Mouse (Mus musculus): ENCODE measurements around the gene Akr7a5. TPM values are rescaled to one million over a fixed set of nuclear protein-coding genes. Genes with fewer than 3 reads are reported as not detected.

Gene Akr7a5
- total and polyA plus RNA-seq, 3 experiments = 39.4 to 43.2 TPM; not detected in 1

DNA sequence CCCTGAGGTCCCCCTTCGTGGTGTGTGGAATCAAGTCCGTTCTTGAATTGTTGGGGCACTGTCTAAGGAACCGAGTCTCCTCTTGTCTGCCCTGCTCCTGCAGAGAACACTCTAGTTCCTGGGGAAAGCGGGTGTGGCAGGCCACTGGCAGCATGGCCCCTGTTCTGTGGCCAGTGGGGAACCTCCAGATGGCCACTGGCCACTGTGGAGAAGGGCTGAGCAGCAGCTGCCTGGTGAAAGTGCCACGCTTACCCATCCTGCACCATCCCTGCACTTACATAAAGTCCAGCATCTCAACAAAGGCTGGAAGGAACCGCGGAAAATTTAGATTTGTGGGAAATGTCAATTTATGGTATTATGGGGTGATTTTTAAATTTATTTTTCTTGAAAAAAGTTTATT lies 34.1 kb upstream of the Akr7a5 start:
- Histone ChIP-seq H3K79me2 (ENCODE audit: control insufficient read depth, insufficient read depth, low read length, poor library complexity) (no peaks in the 10 kb centered on the region), H3K9me3 (replicated peaks; ENCODE audit: insufficient read depth, low read length) (no peaks in the 10 kb centered on the region), H3K4me1 (ENCODE audit: control insufficient read depth in 1 of 2, insufficient read depth in 2 of 2, low read length in 2 of 2) (no peaks in the 10 kb centered on the region), H3K4me3 (ENCODE audit: control insufficient read depth in 1 of 2, insufficient read depth in 1 of 2, low read depth in 2 of 2, low read length in 2 of 2) (no peak overlapping the region), H3K9ac (ENCODE audit: control insufficient read depth, low read depth, low read length, poor library complexity, severe bottlenecking) (no peak overlapping the region), H3K27me3 (ENCODE audit: control insufficient read depth in 1 of 2, insufficient read depth in 2 of 2, low read length in 2 of 2) (no peaks in the 10 kb centered on the region), H3K27ac (ENCODE audit: control insufficient read depth, low read depth, low read length) (no peak overlapping the region), H3K36me3 (ENCODE audit: control insufficient read depth in 1 of 2, insufficient read depth in 2 of 2, low read length in 2 of 2) (peaks cover 0 to 5% of the 10 kb centered on the region in 2 experiments; a peak in 2 of 4 replicates)
- TF ChIP-seq ZMIZ1 (IDR thresholded peaks at IDR 0.05; ENCODE audit: low read depth, low read length) (no peak), MAFK (IDR thresholded peaks at IDR 0.05; ENCODE audit: borderline replicate concordance, low read depth, low read length) (no peak), CTCF (IDR thresholded peaks at IDR 0.05 in 2 of 3, conservative IDR thresholded peaks at IDR 0.05 in 1 of 3; ENCODE audit: control insufficient read depth in 1 of 3, insufficient read depth in 1 of 3, low read depth in 2 of 3, low read length in 3 of 3, poor library complexity in 1 of 3, severe bottlenecking in 1 of 3) (no peak), E2F4 (IDR thresholded peaks at IDR 0.05; ENCODE audit: borderline replicate concordance, low read depth, low read length) (no peak), TBP (IDR thresholded peaks at IDR 0.05; ENCODE audit: low read depth, low read length) (no peak), ZKSCAN1 (IDR thresholded peaks at IDR 0.05; ENCODE audit: low read depth, low read length) (no peak), USF1 (IDR thresholded peaks at IDR 0.05; ENCODE audit: low read depth, low read length) (no peak), TCF12 (IDR thresholded peaks at IDR 0.05; ENCODE audit: low read depth, low read length) (no peak), NELFE (IDR thresholded peaks at IDR 0.05; ENCODE audit: low read depth, low read length) (no peak), ELF1 (IDR thresholded peaks at IDR 0.05; ENCODE audit: low read depth, low read length) (no peak), MYB (IDR thresholded peaks at IDR 0.05; ENCODE audit: low read depth, low read length) (no peak), NRF1 (IDR thresholded peaks at IDR 0.05; ENCODE audit: insufficient read depth, low read depth, low read length, poor library complexity, severe bottlenecking) (no peak), RAD21 (IDR thresholded peaks at IDR 0.05; ENCODE audit: low read depth, low read length) (no peak), GABPA (IDR thresholded peaks at IDR 0.05; ENCODE audit: low read depth, low read length) (no peak), EP300 (IDR thresholded peaks at IDR 0.05; ENCODE audit: low read depth in 1 of 2, low read length in 2 of 2) (no peak), SIN3A (IDR thresholded peaks at IDR 0.05; ENCODE audit: low read length) (no peak), CHD1 (IDR thresholded peaks at IDR 0.05; ENCODE audit: low read depth, low read length) (no peak), MAZ (IDR thresholded peaks at IDR 0.05; ENCODE audit: low read depth, low read length) (no peak), MYC (IDR thresholded peaks at IDR 0.05; ENCODE audit: low read depth, low read length) (no peak), UBTF (IDR thresholded peaks at IDR 0.05; ENCODE audit: borderline replicate concordance, insufficient read depth, low read depth, low read length) (no peak)
- DNase-seq (ENCODE audit: low read depth, low spot score) = no peak

- H3K4me3 ChIP-seq (ENCODE audit: control insufficient read depth in 1 of 2, insufficient read depth in 1 of 2, low read depth in 2 of 2, low read length in 2 of 2) = no peak overlapping the region
- no peaks in the 10 kb centered on the region for H3K9me3 ChIP-seq (replicated peaks; ENCODE audit: insufficient read depth, low read length)
- H3K4me1 ChIP-seq (ENCODE audit: control insufficient read depth in 1 of 2, insufficient read depth in 2 of 2, low read length in 2 of 2) = no peaks in the 10 kb centered on the region
- no peak for TF ChIP-seq ELF1 (IDR thresholded peaks at IDR 0.05; ENCODE audit: low read depth, low read length)
- no peak for TF ChIP-seq RAD21 (IDR thresholded peaks at IDR 0.05; ENCODE audit: low read depth, low read length)
- TF ChIP-seq ZNF384 (IDR thresholded peaks at IDR 0.05; ENCODE audit: low read depth, low read length) = no peak
- H3K9ac ChIP-seq (ENCODE audit: control insufficient read depth, low read depth, low read length, poor library complexity, severe bottlenecking) = no peak overlapping the region
- H3K27ac ChIP-seq (ENCODE audit: control insufficient read depth, low read depth, low read length) = no peak overlapping the region
- peaks cover 0 to 4% of the 10 kb centered on the region in 2 experiments; a peak in 1 of 4 replicates for H3K36me3 ChIP-seq (ENCODE audit: control insufficient read depth in 1 of 2, insufficient read depth in 2 of 2, low read length in 2 of 2)
- H3K27me3 ChIP-seq (ENCODE audit: control insufficient read depth in 1 of 2, insufficient read depth in 2 of 2, low read length in 2 of 2) = no peaks in the 10 kb centered on the region
- DNase-seq (ENCODE audit: low read depth, low spot score) = no peak
- H3K79me2 ChIP-seq (ENCODE audit: control insufficient read depth, insufficient read depth, low read length, poor library complexity) = no peaks in the 10 kb centered on the region
These were observed 30.0 kb upstream of the Akr7a5 start for GRCm38 (mm10) chr4:139280530-139280929.
